Mouse (Mus musculus): Measurements from ENCODE around the gene Daam2.

DNA sequence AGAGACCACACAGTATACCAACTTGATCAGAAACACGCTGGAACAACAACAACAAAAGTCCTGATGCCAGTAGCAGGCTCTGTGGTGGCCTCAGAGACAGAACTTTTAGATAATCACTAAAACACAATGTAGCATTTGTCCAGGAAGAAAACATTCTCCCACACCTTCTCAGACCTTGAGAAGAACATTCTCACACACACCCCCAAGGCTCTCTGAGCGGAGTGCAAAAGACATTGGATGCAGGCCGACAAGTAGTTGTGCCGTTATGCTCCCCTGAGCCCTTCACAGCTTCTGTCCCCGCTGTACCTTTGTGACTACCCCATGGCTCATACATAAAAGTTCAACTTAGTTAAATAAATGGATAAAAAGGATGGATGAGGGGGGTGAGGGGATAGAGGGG lies 37.6 kb downstream of the Daam2 start:
- TF ChIP-seq EP300 (IDR thresholded peaks at IDR 0.05) (no peak), CTCF (IDR thresholded peaks at IDR 0.05) (no peak)
